Mouse (Mus musculus): Measurements from ENCODE around the gene Vwa7.

- TF ChIP-seq POLR2A (IDR thresholded peaks at IDR 0.05; ENCODE audit: low read depth, low read length): no peak
- TF ChIP-seq CTCF (IDR thresholded peaks at IDR 0.05; ENCODE audit: extremely low read depth, insufficient read depth, insufficient read length, insufficient replicate concordance): no peak
Measured at GRCm38 (mm10) chr17:35007387-35007991, 8.9 kb upstream of the Vwa7 start.
